Mouse (Mus musculus): ENCODE results near the gene Fosl1.
"Not testable (repeated sequence)": the region's sequence is repeated elsewhere in the genome, so short reads cannot be mapped to it uniquely, and the experiment has no call there.

The Fosl1 gene

GRCm38 (mm10) chr19:5447515-5448353 is at the start of gene Fosl1:
TSS of gene Fosl1 (plus strand) at chr19:5447547.
- peak in 1 of 2 experiments; percentile 55 for DNase-seq

GRCm38 (mm10) chr19:5401073-5401472 is 46.3 kb upstream of the Fosl1 start:
- not testable (repeated sequence) for DNase-seq

- DNase-seq = no peak
Observed at GRCm38 (mm10) chr19:5402293-5402692, 45.1 kb upstream of the Fosl1 start, which contains the start of gene Tsga10ip. TSS of gene Tsga10ip (minus strand) at chr19:5402526.

- DNase-seq = no peak
Observed at GRCm38 (mm10) chr19:5405924-5406323, 41.4 kb upstream of the Fosl1 start.

- peak; percentile 70 to 71 for DNase-seq
Observed at GRCm38 (mm10) chr19:5406531-5407126, 40.7 kb upstream of the Fosl1 start.

- DNase-seq = peak in 1 of 2 experiments; percentile 72
Observed at GRCm38 (mm10) chr19:5407133-5407532, 40.2 kb upstream of the Fosl1 start.

- peak in 1 of 2 experiments; percentile 64 for DNase-seq
Observed at GRCm38 (mm10) chr19:5408057-5409001, 39.0 kb upstream of the Fosl1 start.

- DNase-seq = no peak
Observed at GRCm38 (mm10) chr19:5409068-5409467, 38.3 kb upstream of the Fosl1 start.

- DNase-seq = no peak
Observed at GRCm38 (mm10) chr19:5410641-5411040, 36.7 kb upstream of the Fosl1 start.

- DNase-seq = no peak
Observed at GRCm38 (mm10) chr19:5411961-5412360, 35.4 kb upstream of the Fosl1 start.

GRCm38 (mm10) chr19:5413840-5414239 is 33.5 kb upstream of the Fosl1 start:
- DNase-seq = no peak

- DNase-seq = no peak
Observed at GRCm38 (mm10) chr19:5414534-5414957, 32.8 kb upstream of the Fosl1 start.

- no peak for DNase-seq
Observed at GRCm38 (mm10) chr19:5418750-5419466, 28.4 kb upstream of the Fosl1 start.

- no peak for DNase-seq
Observed at GRCm38 (mm10) chr19:5419630-5420029, 27.7 kb upstream of the Fosl1 start.

GRCm38 (mm10) chr19:5420579-5420978 is 26.8 kb upstream of the Fosl1 start:
- DNase-seq = no peak

GRCm38 (mm10) chr19:5421784-5422183 is 25.6 kb upstream of the Fosl1 start:
- no peak for DNase-seq

GRCm38 (mm10) chr19:5422267-5422666 is 25.1 kb upstream of the Fosl1 start:
- no peak for DNase-seq

GRCm38 (mm10) chr19:5422895-5423443 is 24.4 kb upstream of the Fosl1 start:
- no peak for DNase-seq

GRCm38 (mm10) chr19:5423561-5423960 is 23.8 kb upstream of the Fosl1 start:
- no peak for DNase-seq

GRCm38 (mm10) chr19:5424092-5424781 is 23.1 kb upstream of the Fosl1 start:
- DNase-seq = peak; percentile 68 to 77

Measured in kidney, adult 8-10 months (tissue).